Mouse (Mus musculus) thymus, adult 2 months (tissue): Measurements from ENCODE around the gene Gm21976.

Source experiments
- CTCF ChIP-seq: fragments of 200-500 bp; IDR thresholded peaks from 2 replicates; pipeline ENCODE4 v1.5.1; 2012; ENCODE audit warnings: mild to moderate bottlenecking, control low read depth, low read length, moderate library complexity, borderline replicate concordance; ENCODE audit not compliant: control insufficient read depth, poor library complexity, insufficient read depth; ENCODE audit errors: extremely low read depth
- POLR2A ChIP-seq: fragments of 200-500 bp; IDR thresholded peaks from 2 replicates; pipeline ENCODE4 v1.6.1; 2012; ENCODE audit warnings: mild to moderate bottlenecking, low read length, control low read depth, moderate library complexity; ENCODE audit not compliant: control insufficient read depth, poor library complexity, insufficient read depth; ENCODE audit errors: extremely low read depth

DNA sequence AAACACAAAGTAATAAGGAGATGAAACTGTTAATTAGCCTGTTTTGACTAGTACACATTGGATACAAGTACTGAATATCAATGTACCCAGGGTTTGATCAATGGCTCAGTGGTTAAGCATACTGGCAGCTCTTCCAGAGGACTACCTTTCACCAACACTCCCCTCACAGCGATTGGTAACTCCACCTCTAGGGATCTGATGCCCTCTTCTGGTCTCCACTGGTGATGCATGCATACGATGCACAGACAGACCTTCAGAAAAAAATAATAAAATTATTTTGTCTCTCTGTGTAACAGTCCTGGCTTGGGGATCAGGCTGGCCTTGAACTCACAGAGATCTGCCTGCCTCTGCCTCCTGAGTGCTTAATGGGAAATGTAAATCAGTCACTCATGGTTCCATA lies 52.4 kb downstream of the Gm21976 start:
- TF ChIP-seq CTCF, result no peak
- no peak for TF ChIP-seq POLR2A
